Mouse (Mus musculus) CD4-positive, CD25-positive, alpha-beta regulatory T cell, adult 4 months (primary cell): ENCODE results near the gene Acer2. TPM values are rescaled to one million over a fixed set of nuclear protein-coding genes. Genes with fewer than 3 reads are reported as not detected.
"Not testable (repeated sequence)": the region's sequence is repeated elsewhere in the genome, so short reads cannot be mapped to it uniquely, and the experiment has no call there.

Experiments
- ATAC-seq: one replicate; pipeline ENCODE4 v1.8.0; 2017
- polyA plus RNA-seq, 2 experiments: library from polyadenylated mRNA; unstranded; fragments of 100-300 nt; shearing (Covaris generic); gene quantifications; one replicate each; pipeline ENCODE4 v1.2.1; 2017

Acer2 gene
- polyA plus RNA-seq, result 10 to 100 TPM in 1 of 2 experiments, 1 to 10 TPM in 1; 5.9 to 10.8 TPM

DNA sequence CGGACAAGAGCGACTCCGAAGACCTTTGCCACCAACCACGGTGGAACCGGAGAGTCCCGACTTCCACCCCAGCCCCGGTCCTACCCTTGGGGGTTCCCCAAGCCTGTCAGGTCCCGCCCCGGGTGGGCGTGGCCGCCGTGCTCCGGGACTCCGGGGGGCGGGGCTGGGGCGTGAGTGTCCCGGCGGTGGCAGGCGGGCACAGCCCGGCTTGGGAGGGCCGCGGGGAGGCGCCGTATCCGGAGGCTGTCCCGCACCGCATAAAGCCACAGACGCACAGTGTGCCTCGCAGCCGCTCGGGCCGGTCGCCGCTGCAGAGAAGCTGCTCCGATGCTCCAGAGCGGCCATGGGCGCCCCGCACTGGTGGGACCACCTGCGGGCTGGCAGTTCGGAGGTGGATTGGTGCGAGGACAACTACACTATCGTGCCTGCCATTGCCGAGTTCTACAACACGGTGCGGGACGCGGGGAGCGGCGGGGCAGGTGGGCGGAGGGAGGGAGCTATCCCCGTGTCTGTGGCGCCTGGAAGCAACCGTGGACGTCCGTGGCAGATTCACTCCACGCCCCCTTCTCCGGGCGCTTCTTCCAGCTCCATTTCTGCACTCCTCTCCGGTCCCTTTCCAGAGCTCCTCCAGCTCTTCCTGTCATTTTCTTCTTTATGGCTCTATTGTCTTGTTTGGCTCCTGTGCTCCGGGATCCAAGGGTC is at the start of gene Acer2:
Gene Acer2 (plus strand): TSS at position 251 of the 702 bp plus-strand sequence.
- peak; percentile 88 for ATAC-seq

DNA sequence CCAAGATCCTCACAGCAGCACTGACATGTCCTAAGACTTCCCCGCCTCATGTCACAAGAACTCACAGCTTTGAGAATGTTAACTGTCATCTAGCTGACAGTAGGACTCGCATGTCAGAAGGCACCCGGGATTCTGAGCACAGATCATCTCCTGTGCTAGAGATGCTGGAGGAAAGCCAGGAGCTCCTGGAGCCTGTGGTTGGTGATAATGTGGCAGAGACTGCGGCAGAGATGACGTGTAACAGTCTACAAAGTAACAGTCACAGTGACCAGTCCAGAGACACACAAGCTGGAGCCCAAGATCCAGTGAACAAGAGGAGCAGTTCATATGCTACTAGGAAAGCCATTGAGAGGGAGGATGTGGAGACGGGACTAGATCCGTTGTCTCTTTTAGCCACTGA is 49.1 kb upstream of the Acer2 start:
- no peak for ATAC-seq

DNA sequence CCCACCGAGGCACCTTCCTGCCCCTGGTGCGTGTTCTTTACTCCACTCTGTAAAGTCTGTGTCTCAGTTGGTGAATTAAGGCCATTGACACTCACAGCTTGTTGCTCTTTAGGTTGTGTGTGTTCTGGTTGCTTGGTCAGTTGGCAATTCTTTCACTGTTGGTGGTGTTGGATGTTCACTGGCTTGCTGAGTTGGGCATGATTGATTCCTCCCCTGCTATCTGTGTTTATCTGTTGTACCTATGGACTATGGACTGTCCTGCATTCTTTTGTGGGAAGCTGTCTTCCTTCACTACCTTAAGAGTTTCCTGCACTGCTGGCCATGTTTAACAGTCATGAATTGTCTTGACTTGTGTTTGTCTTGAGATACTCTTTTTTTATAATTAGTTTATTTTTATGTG is 42.3 kb upstream of the Acer2 start:
- ATAC-seq, result no peak

DNA sequence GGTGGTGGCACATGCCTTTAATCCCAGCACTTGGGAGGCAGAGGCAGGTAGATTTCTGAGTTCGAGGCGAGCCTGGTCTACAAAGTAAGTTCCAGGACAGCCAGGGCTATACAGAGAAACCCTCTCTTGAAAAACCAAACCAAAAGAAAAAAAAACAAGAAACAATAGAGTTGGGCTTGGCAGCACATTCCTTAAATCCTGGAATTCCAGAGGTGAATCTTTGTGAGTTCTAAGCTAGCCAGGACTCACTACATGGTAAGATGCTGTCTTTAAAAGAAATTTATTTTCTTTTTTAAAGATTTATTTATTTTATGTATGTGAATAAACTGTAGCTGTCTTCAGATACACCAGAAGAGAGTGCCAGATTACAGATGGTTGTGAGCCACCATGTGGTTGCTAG is 33.1 kb upstream of the Acer2 start:
- ATAC-seq, result not testable (repeated sequence)

DNA sequence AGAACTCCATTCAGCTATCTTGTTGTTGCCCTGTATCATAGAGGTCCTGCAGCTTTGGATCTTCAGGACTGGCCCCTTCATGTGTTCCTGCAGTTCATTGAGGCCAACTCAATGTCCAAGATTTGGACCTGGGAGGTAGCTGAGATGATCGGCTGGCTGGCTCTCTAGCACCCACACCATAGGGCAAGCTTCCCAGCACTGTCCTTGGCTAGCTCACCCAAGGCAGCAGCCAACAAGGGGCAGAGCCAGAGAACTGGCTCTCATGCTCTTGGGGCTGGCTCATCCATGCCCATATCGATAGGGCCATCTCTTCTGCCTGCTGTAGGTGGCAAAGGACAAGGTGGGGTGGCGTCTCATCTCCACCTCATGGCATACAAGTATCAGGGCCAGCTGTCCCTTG is 28.8 kb upstream of the Acer2 start:
- no peak for ATAC-seq

DNA sequence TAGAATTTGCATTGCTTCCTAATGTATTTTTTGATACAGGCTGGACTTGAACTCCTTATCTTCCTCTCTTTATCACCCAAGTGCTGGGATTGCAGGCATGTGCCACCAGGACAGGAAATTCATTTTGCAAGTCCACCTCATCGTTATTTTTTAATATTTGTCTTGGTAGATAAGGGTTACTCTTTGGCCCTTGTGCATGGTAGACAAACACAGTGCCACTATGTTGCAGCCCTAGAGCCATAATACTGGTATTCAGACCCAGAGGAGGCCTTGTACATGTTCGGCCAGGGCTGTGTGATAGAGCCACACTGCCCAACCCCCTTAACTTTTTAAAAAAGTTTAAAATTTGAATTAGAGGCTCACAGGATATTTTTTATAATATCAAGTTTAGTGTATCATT is 26.9 kb upstream of the Acer2 start:
- no peak for ATAC-seq

DNA sequence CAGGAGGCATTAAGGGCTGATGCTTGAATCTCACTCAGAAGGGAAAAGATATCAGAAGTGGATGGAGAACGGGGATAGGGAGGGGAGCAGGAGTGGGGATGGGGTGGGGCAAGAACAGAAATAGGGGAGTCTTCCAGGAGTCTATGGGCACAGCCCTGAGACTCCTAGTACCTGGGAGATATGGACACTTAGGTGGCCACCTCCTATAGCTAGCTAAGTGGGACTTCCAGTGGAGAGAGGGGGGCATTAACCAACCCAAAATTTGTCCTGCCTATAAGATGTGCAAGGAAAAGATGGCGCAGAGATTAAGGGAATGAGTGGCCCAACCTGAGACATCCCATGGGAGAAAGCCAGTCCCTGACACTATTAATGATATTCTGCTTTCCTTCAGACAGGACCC is 22.9 kb upstream of the Acer2 start:
- no peak for ATAC-seq

DNA sequence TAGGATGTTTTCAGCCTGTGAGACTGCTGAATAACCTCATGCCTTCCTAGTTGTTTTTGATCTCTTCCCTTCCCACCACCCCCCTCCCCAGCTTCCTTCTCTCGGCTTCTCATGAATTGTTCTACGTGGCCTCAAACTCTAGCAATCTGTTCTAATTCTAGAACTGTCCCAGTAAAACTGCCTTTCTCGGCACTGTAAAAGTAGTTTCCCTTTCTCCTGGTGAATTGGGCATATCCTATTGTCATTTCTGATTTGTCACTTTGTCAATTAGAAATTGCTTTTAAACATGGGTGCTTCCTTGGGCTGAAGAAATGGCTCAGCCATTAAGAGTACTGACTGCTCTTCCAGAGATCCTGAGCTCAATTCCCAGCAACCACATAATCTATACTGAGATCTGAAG is 22.2 kb upstream of the Acer2 start:
- no peak for ATAC-seq

DNA sequence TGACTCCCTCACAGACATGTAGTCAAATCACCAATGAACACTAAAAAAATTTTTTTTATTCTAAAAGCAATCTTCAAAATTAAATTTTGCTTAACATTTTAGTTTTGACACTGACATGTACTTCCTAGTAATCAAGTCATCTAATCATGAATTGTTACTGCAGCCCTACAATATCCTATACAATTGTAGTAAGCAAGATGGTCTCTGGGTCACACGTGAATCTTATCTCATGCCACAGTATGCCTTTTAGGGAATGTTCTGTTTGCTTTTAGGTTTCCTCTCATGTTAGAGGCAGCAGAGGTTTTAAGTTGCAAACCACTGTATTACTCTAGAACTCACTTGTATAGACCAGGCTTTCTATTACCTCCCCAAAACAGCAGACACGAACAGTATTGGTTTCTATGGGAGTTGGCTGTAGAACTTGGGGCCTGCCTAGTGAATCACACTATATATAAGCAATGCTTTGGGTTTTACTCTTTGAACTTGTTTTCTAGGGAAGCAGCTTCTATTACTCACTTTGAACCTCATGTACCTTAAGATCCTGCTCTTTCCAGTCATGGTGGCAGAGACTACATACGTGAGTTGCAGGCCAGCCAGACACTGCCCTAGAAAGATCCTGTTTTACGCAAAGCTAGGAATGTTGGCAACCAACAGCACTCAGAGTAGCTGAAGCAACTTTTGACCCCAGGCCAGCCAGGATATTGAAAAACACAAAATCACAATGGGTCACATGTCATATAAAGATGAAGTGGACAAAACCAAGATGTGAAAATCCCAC is 21.2 kb upstream of the Acer2 start:
- no peak for ATAC-seq

DNA sequence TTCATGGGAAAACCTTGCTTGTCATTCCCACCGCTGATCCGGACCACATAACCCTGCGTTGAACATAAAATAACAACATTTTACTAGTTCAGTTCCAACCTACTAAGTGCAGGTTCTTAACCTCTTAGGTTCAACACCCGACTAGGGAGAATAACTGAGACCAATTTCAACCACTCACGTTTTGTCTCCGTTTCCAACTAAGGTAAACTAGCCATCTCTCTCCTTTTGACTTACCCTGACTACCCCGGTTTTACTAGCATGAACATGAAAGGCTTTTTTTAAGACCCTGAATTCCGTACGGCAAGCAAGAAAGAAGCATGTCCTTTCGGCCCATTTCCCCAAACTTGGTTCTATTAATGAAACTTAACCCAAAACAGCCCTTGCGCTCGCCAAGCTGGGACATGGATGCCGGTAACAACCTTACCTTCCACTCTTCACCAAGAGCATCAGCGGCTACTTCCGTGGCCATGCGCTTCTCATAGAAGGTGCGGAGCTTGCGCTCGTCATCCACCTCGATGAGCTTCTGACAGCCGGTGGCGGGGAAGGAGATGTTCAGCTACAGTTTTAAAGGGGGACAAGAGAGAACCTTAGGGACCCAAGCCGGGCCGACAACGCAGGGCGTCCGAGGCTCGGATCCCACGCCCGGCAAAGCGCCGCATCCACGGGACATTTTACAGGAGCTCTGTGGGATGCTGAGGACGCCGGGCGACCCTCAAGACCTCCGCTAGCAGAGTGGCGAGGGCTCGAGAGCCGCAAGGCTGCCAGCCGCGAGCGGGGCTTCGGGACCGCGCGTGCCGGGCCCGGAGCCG is 17.7 kb upstream of the Acer2 start:
- peak; percentile 12 for ATAC-seq

DNA sequence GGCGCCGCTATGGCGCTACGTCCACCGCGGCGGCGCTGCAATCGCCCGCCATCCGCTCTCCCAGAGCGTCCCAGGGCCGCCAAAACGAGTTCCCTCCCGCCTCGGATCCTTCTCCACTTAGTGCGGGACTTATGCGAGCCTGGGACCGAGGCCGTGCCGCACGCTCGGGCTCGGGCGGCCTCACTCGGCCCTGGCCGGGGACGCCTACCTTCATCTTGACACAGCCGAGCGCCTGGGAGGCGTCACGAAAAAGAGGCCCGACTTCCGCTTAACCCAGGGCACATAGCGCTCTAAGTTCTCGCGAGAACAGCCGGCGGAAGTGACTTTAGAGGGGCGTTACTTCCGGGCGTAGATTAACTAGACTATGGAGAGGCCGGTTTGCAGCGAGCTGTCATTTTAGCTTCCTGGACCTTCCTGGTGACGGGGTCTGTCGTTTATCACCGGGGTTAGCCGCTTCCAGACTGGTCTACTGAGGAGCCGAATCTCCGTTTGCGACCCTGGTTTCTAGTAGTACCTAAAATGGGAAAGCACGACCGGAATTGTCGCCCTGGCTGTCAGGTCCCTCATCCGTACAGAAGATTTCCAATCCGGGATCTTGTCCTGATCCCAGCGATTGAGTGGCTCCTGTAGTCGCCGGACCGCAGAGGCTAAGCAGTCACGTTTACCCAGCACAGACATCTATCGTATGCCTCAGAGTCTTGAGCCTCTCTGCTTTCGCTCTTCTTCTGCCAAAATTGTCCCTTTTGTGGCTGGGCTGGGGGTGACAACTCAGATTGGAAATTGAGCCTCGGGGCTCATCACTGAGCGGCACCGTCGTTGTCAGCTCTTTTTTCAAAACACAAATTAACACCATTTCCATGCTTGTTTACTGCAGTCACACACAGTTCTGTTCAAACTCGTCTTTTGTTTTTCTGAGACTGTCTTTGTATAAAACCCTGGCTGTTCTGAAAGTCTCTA is 16.8 kb upstream of the Acer2 start, which contains the start of gene Rps6:
Gene Rps6 (minus strand): TSS at position 300 of the 957 bp plus-strand sequence.
- ATAC-seq, result peak; percentile 98

DNA sequence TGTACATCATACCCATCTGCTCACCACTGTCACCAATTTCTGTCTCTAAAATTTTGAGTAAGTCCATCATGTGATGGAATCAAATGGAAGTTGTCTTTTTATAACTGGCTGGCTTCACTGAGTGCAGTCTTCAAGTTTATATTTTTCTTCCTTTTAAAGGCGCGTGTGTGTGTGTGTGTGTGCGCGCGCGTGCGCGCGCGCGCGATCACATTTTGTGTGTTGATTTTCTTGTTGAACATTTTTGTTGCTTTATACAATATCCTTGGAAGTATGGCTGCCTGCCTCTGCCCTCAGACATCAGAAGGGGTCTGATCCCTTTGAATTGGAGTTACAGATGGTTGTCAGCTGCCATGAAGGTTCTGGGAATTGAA is 16.1 kb upstream of the Acer2 start:
- ATAC-seq, result no peak

DNA sequence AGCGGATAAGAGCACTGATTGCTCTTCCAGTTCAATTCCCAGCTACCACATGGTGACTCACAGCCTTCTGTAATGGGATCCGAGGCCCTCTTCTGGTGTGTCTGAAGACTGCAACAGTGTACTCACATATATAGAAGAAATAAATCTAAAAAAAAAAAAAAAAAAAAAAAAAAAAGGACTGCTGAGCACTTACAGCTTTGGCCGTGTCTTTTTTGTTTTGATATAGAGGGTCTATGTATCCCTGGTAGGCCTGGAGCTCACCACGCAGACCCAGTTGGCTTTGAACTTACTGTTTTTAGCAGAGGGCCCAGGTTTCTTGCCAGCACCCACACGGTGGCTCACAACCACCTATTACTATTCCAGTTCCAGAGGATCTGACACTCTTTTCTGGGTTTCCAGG is 10.1 kb upstream of the Acer2 start:
- no peak for ATAC-seq

DNA sequence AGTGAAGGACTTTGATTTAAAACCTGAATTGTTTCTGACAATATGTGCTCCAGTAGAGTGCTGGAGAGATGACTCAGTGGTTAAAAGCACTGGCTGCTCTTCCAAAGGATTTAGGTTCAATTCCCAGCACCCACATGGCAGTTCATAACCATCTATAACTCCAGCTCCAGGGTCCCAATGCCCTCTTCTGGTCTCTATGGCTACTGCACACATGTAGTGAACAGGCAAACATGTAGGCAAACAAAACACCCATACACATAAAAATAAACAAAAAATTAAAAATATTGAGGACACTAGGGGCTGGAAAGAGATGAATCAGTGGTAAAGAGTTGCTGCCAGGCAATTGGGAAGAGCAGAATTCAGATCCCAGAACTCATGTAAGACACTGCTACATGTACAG is 2.2 kb upstream of the Acer2 start:
- no peak for ATAC-seq

DNA sequence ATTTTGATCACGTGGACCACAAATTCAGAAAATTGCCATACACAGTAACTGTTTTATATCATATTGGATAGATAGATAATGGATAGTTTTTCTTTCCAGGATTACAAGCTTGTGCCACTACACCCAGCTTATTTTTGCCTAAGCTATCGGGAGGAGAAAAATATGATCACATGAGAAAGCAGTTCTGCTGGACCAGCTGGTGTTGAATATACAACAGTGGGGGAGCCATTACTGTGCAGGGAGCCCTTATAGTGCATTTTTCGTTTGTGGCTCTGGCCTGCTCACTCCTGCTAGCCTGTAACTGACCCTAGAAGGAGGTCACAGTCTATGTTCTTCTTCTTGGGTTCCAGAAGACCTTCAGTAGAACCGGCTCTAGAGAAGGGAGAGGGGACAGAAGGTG is 1.1 kb upstream of the Acer2 start:
- ATAC-seq, result no peak

DNA sequence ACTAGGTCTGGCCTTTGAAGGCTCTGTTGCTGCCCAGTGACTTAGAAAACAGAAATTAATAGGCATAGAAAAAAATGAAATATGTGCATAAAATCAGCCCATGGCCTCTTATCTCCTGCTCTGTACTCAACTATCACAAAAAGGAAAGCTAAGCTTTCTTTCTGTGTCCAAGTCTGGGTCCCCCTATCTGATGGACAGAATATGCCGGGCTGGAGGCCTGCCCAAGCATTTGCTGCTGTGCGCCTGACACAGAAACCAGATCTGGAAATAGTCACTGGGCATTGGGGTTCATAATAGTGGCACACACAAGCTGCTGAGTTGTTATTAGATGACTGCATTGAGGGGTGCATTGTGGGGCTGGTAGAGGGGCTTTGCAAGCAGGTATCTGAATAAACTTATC is 5.3 kb downstream of the Acer2 start:
- no peak for ATAC-seq

DNA sequence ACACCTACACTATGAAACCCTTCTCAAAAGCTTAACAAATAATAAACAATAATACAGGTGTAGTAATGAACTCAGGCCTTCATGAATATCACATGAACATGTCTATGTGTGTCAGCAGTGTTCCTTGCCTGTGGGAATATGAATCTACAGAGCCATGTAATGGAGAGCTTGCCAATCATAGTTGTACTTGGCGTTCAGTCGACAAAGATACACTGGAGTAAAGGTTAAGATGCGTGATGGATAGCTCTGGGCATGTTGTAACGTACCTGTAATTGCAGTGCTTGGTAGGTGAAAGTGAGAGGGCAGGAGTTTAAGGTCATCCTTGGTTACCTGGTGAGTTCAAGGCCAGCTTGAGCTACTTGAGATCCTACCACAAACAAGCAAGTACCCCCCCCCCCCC is 7.0 kb downstream of the Acer2 start:
- ATAC-seq, result no peak

DNA sequence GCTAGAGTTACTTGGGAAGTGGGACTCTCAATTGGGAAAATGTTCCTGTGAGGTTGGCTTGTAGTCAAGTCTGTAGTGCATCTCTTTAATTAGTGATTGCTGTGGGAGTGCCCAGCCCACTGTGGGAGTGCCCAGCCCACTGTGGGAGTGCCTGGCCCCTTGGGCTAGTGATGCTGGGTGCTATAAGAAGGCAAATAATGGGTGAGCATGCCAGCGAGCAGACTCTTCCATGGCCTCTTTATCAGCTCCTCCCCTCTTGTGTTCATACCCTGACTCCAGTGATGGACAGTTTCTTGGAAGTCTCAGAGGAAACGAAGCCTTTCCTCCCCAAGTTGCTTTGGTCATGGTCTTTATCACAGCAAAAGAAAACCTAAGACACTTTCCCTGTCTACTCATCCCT is 8.2 kb downstream of the Acer2 start:
- no peak for ATAC-seq

DNA sequence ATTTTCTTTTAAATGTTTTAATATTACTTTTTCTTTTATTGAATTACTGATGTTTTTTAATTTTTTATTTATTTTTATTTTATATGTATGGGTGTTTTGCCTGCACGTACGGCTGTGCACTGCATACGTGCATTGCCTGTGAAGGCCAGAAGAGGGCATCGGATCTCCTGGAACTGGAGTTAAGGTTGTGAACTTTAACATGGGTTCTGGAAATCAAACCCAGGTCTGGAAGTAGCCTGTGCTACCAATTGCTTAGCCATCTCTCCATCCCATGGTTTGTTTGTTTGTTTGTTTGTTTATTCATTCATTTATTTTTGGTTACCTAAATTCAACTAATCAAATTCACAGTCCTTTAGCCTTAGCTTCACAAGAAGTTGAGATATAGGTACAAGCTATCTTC is 10.7 kb downstream of the Acer2 start:
- ATAC-seq, result peak; percentile 48

DNA sequence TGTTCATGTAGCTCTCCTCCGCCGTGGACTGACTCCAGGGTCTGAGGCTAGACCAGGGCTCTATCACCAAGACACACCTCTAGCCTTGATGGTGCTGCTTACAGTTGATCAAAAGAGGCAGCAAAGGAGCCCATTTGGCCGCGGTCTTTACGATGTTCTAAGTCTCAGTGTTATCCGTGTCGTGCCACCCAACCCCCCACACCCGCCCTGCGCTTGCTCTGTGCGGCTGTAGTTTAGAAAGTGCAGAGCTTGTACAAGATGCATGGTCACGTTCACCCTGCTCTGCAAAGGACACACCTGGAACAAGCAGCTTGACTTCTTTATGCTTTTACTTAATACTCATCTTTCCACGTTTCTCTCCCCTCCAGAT is 11.6 kb downstream of the Acer2 start:
- ATAC-seq, result peak; percentile 54

DNA sequence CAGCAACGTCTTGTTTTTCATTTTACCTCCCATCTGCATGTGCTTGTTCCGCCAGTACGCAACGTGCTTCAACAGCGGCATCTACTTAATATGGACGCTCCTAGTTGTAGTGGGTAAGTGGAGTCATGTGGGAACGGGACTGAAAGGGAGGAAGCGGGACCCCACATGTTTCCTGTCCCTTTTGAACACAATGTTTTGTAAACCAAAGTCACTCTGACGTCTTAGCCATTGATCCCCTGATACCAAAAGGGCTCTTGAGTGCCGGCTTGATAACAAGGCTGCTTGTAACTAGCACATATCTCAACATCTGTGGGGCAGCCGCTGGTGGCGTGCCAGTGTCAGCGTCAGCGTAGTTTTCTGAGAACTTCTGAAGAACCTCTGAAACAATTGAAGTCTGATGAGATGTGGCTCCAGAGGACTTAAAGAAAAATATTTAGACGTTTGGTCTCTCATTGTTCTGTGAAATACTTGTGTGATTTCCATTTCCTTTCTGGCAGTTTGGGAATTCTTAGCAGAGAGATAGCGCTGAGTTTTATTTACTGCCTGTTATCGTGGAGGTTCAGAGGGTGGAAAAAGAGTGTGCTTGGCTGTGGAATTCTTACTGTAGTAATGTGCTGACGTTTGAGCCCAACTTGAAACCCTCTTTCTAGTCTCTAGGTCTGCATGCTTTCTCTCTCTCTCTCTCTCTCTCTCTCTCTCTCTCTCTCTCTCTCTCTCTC is 12.1 kb downstream of the Acer2 start:
- ATAC-seq, result peak; percentile 82

DNA sequence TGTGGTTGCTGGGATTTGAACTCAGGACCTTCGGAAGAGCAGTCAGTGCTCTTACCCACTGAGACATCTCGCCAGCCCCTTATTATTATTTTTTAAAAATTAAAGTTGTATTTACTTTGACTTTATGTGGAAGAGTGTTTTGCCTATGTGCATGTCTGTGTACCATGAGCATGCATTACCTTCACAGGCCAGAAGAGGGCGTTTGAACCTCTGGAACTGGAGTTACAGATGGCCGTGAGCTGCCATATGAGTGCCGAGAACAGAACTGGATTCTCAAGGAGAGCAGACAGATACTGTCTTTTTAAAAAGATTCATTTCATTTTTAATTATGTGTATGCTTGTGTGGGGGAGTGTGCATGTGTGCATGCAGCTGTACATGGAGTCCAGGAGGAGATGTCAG is 13.7 kb downstream of the Acer2 start:
- ATAC-seq, result no peak
